Mouse (Mus musculus) urinary bladder, postnatal 36 days (tissue): Measurements from ENCODE around the gene Dusp7.

Experiments
- DNase-seq, 2 experiments: peaks; one replicate each; pipeline ENCODE4 v3.0.0; 2022; ENCODE audit warnings: low spot score in 2 of 2, mixed read lengths in 1 of 2

Gene Dusp7

GRCm38 (mm10) chr9:106420608-106421007 lies 52.2 kb downstream of the Dusp7 start:
- no peak for DNase-seq

GRCm38 (mm10) chr9:106421033-106421864 lies 52.8 kb downstream of the Dusp7 start:
- no peak for DNase-seq

- peak; percentile 76 to 82 for DNase-seq
These were observed 53.4 kb downstream of the Dusp7 start for GRCm38 (mm10) chr9:106421865-106422160.
